Mouse (Mus musculus) forebrain, embryonic 10.5 days (tissue): ENCODE results near the gene Hpn. TPM values are rescaled to one million over a fixed set of nuclear protein-coding genes. Genes with fewer than 3 reads are reported as not detected.

Experiments
- DNase-seq: peaks from one replicate; pipeline ENCODE4 v3.0.0-alpha.2; 2017; ENCODE audit warnings: low spot score; ENCODE audit errors: extremely low spot score
- H3K27ac ChIP-seq: fragments of 300-500 bp; sonication (generic); 2 replicates; pipeline ENCODE4 v1.5.1; 2016; ENCODE audit warnings: mild to moderate bottlenecking
- H3K27me3 ChIP-seq: fragments of 300-500 bp; sonication (generic); 2 replicates; pipeline ENCODE4 v1.6.1; 2016; ENCODE audit warnings: mild to moderate bottlenecking; ENCODE audit not compliant: poor library complexity, severe bottlenecking
- H3K36me3 ChIP-seq: fragments of 300-500 bp; sonication (generic); replicated peaks from 2 replicates; pipeline ENCODE4 v1.6.1; 2016; ENCODE audit warnings: mild to moderate bottlenecking, moderate library complexity
- H3K4me1 ChIP-seq: fragments of 300-500 bp; sonication (generic); 2 replicates; pipeline ENCODE4 v1.6.1; 2016
- H3K4me3 ChIP-seq: fragments of 300-500 bp; sonication (generic); 2 replicates; pipeline ENCODE4 v1.5.1; 2016; ENCODE audit warnings: mild to moderate bottlenecking, moderate library complexity
- H3K9me3 ChIP-seq: fragments of 300-500 bp; sonication (generic); 2 replicates; pipeline ENCODE4 v1.6.1; 2016; ENCODE audit warnings: mild to moderate bottlenecking, moderate library complexity
- WGBS: fragments of 180-500 bp; shearing (Covaris S2); methylation state at CpG from one replicate; pipeline ENCODE4 v1.1.7; 2016; 5-methylcytosine and 5-hydroxymethylcytosine counted together
- polyA plus RNA-seq: library from polyadenylated mRNA; unstranded; fragments of >200 nt; fragmentation: Nextera tagmentation; extraction: Ambion mirVana; gene quantifications from 2 replicates; pipeline ENCODE4 v1.2.1, GENCODE M21; 2016

Gene Hpn
- polyA plus RNA-seq, 1 experiment from 2014 or later: 1.9 TPM

GRCm38 (mm10) chr7:31069491-31069890 lies 45.6 kb downstream of the Hpn start:
- Histone ChIP-seq H3K36me3 (no peaks in the 10 kb centered on the region), H3K4me3 (no peak overlapping the region), H3K9me3 (no peaks in the 10 kb centered on the region), H3K4me1 (peaks cover 12% of the 10 kb centered on the region; the same call in 1 of the 2 replicates), H3K27me3 (no peaks in the 10 kb centered on the region), H3K27ac (no peak overlapping the region)
- DNase-seq: no peak
- WGBS: 87% methylated on average over 14 of the region's 14 CpGs

GRCm38 (mm10) chr7:31067836-31068235 lies 47.3 kb downstream of the Hpn start:
- H3K36me3 ChIP-seq: no peaks in the 10 kb centered on the region
- H3K4me1 ChIP-seq: peaks cover 12% of the 10 kb centered on the region; the same call in 1 of the 2 replicates
- H3K27ac ChIP-seq: no peak overlapping the region
- H3K4me3 ChIP-seq: no peak overlapping the region
- H3K9me3 ChIP-seq: no peaks in the 10 kb centered on the region
- 56% methylated on average over 5 of the region's 5 CpGs for WGBS
- no peaks in the 10 kb centered on the region for H3K27me3 ChIP-seq
- DNase-seq: no peak

- Histone ChIP-seq H3K36me3 (no peaks in the 10 kb centered on the region), H3K9me3 (no peaks in the 10 kb centered on the region)
- 86% methylated on average over 12 of the region's 12 CpGs for WGBS
These were observed 52.0 kb downstream of the Hpn start for GRCm38 (mm10) chr7:31063074-31063560.

DNA sequence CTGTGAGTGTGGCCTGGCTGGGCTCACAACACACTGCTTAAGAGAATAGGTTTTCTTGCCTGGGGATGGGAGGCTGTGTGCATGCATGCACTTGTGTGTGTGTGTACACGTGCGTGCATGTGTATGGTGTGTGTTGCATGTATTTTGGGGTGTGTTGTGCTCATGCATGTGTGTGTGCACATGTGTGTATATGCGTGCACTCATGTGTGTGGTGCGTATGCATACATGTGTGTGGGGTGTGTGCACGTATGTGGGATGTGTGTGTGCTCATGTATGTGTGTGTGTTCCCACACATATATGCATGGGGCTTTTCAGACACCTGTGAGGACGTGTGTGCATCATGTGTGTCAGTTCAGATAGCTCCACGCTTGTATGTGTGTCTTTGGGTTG lies 54.5 kb downstream of the Hpn start:
- Histone ChIP-seq H3K27ac (no peak overlapping the region), H3K27me3 (peaks cover under 1% of the 10 kb centered on the region; the same call in 1 of the 2 replicates), H3K4me1 (peaks cover 16% of the 10 kb centered on the region), H3K9me3 (no peaks in the 10 kb centered on the region), H3K4me3 (no peak overlapping the region), H3K36me3 (no peaks in the 10 kb centered on the region)
- 86% methylated on average over 7 of the region's 7 CpGs for WGBS
- DNase-seq: no peak

More at GRCm38 (mm10) chr7:31063074-31063560, 52.0 kb downstream of the Hpn start:
- no peak overlapping the region for H3K27ac ChIP-seq
- no peaks in the 10 kb centered on the region for H3K27me3 ChIP-seq
- DNase-seq: no peak
- H3K4me1 ChIP-seq: peaks cover 20% of the 10 kb centered on the region
- H3K4me3 ChIP-seq: no peak overlapping the region

DNA sequence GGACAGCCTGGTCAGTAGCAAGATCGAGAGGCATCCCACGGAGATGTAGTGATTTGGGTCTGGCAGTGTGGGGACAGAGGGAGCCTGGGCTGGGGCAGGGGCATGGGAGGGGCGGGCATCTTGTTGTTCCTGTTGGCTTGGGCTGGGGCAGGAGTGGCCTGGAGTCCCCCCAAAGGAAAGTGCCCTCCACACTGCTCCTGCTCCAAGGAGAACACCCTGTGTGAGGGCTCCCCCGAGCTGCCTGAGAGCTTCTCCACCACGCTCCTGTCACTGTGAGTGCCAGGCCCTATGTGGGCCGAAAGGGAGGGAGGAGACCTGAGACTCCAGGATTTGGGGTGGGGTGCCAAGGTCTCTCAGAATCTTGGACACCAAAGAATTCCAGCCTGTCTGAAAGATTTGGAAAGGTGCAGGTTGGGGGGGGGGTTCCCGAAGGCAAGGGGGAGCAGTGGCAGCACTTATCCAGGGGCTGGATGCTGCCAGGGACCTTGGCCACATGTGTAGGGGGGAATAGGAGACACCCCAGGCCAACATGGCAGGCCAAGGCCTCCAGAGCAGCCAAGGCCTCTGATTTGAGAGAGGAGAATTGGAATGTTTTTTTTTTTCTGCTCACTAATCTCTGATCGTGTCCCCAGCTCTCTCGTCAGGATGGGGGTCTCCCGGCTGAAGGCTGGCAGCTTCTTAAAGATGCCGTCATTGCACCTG lies 55.0 kb downstream of the Hpn start:
- H3K4me3 ChIP-seq: no peak overlapping the region
- H3K4me1 ChIP-seq: peaks cover 22% of the 10 kb centered on the region
- peaks cover 6% of the 10 kb centered on the region for H3K27me3 ChIP-seq
- no peaks in the 10 kb centered on the region for H3K9me3 ChIP-seq
- no peaks in the 10 kb centered on the region for H3K36me3 ChIP-seq
- no peak for DNase-seq
- 67% methylated on average over 11 of the region's 11 CpGs for WGBS
- peak overlapping the region; percentile 57 for H3K27ac ChIP-seq

- no peaks in the 10 kb centered on the region for H3K9me3 ChIP-seq
- peak; percentile 81 for DNase-seq
- peak within 1 kb of the TSS; percentile 57 for H3K27ac ChIP-seq
- WGBS: 8% methylated on average over 2 of the region's 2 CpGs
- no peaks in the 10 kb centered on the region for H3K36me3 ChIP-seq
- H3K4me1 ChIP-seq: peaks cover 32% of the 10 kb centered on the region
- no peak within 1 kb of the TSS for H3K4me3 ChIP-seq
- peaks cover 16% of the 10 kb centered on the region for H3K27me3 ChIP-seq
These were observed 56.0 kb downstream of the Hpn start, which contains the start of gene Lgi4 for GRCm38 (mm10) chr7:31059108-31059507. Lgi4 (plus strand) TSS chr7:31059342.

DNA sequence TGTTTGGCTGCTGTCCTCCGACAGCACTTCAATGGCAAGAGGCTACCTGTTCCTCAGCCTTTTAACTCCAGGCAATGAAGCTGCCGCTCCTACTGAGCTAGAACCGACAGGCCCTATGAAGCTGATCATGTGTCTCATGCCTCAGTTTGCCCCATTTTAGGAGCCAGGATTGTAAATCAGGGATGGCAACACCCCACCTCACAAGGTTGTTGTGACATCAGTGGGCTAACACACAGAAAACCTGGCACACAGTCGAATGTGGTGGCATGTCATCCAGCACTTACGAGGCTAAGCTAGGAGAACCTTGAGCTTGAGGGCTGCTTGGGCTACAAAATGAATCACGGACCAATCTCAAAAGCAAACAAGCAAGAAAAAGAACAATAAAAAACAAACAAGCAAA lies 56.9 kb downstream of the Hpn start:
- H3K27me3 ChIP-seq: peaks cover 25% of the 10 kb centered on the region
- H3K9me3 ChIP-seq: no peaks in the 10 kb centered on the region
- no peak overlapping the region for H3K4me3 ChIP-seq
- no peak overlapping the region for H3K27ac ChIP-seq
- 87% methylated on average over 6 of the region's 6 CpGs for WGBS
- peaks cover 40% of the 10 kb centered on the region for H3K4me1 ChIP-seq
- no peaks in the 10 kb centered on the region for H3K36me3 ChIP-seq
- DNase-seq: no peak

DNA sequence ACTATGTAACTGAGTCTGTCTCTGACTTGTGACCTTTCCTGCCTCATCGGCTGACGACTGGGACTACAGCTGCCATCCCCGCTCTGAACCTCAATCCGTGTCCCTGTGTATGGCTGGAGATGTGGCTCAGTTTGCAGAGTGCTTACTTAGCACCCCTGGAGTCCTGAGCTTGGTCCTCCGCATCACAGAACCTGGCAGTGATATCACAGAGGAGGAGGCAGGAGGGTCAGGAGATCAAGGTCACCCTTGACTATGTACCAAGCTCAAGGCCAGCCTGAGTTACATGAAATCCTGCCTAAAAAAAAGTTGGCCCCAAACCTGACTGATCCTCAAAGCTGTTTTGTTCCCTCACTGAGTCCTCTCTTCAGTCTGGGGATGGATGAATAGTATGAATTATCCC lies 57.4 kb downstream of the Hpn start:
- WGBS: 80% methylated on average over 5 of the region's 5 CpGs
- H3K27me3 ChIP-seq: peaks cover 29% of the 10 kb centered on the region
- H3K9me3 ChIP-seq: no peaks in the 10 kb centered on the region
- no peaks in the 10 kb centered on the region for H3K36me3 ChIP-seq
- DNase-seq: no peak
- no peak overlapping the region for H3K4me3 ChIP-seq
- no peak overlapping the region for H3K27ac ChIP-seq
- H3K4me1 ChIP-seq: peaks cover 45% of the 10 kb centered on the region

GRCm38 (mm10) chr7:31057071-31057470 lies 58.0 kb downstream of the Hpn start, which contains the start of gene Fxyd1:
Fxyd1 (minus strand) TSS chr7:31057199.
- Histone ChIP-seq H3K4me1 (peaks cover 51% of the 10 kb centered on the region), H3K4me3 (no peak within 1 kb of the TSS), H3K36me3 (no peaks in the 10 kb centered on the region), H3K9me3 (no peaks in the 10 kb centered on the region), H3K27ac (no peak within 1 kb of the TSS), H3K27me3 (peaks cover 36% of the 10 kb centered on the region)
- no peak for DNase-seq
- 78% methylated on average over 2 of the region's 2 CpGs for WGBS

DNA sequence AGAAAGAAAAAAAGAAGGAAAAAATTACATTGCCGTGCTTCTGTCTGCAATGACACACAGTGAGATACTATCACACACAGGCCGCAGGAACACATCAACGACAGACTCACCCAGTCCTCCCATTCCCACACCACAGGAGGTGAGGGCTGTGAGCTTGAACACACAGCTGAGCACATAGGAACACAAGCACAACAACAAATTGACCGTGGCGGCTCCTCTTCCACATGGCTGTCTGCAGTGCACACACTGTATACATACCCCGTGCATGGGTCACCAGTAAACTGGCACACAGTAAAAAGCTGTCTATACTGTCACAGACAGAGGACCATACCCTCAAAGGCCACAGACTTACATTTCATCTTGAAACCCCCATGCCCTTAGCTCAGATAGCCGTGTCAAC lies 58.6 kb downstream of the Hpn start:
- Histone ChIP-seq H3K27me3 (peaks cover 42% of the 10 kb centered on the region), H3K4me1 (peaks cover 58% of the 10 kb centered on the region), H3K4me3 (no peak overlapping the region), H3K9me3 (no peaks in the 10 kb centered on the region), H3K36me3 (no peaks in the 10 kb centered on the region), H3K27ac (no peak overlapping the region)
- 87% methylated on average over 7 of the region's 7 CpGs for WGBS
- DNase-seq: no peak

DNA sequence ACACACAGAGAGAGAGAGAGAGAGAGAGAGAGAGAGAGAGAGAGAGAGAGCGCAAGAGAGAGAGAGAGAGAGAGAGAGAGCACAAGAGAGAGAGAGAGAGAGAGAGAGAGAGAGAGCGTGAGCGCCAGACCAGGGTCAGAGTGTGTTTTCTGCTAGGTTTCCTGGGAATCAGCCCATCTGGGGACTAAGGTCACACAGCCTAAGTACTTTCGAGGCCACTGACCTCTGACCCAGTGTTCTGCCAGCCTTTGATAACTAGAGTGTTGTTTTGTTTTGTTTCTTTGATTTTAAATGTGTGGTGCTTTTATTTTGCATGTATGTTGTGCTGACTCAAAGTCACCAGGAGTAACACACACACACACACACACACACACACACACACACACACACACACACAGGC lies 59.2 kb downstream of the Hpn start:
- Histone ChIP-seq H3K27me3 (peaks cover 48% of the 10 kb centered on the region), H3K9me3 (no peaks in the 10 kb centered on the region), H3K36me3 (no peaks in the 10 kb centered on the region), H3K27ac (peak overlapping the region; percentile 68; the same call in 1 of the 2 replicates), H3K4me1 (peaks cover 63% of the 10 kb centered on the region), H3K4me3 (no peak overlapping the region)
- no peak for DNase-seq
- 42% methylated on average over 3 of the region's 4 CpGs for WGBS

- Histone ChIP-seq H3K27ac (peak overlapping the region; percentile 68; the same call in 1 of the 2 replicates), H3K4me1 (peaks cover 68% of the 10 kb centered on the region), H3K27me3 (peaks cover 53% of the 10 kb centered on the region), H3K9me3 (no peaks in the 10 kb centered on the region), H3K4me3 (peak overlapping the region; percentile 18), H3K36me3 (no peaks in the 10 kb centered on the region)
- 5% methylated on average over 10 of the region's 10 CpGs for WGBS
- DNase-seq: no peak
These were observed 59.7 kb downstream of the Hpn start for GRCm38 (mm10) chr7:31055354-31055824.

GRCm38 (mm10) chr7:31054661-31055320 lies 60.3 kb downstream of the Hpn start:
- H3K4me1 ChIP-seq: peaks cover 69% of the 10 kb centered on the region
- no peak for DNase-seq
- peak overlapping the region; percentile 18 for H3K4me3 ChIP-seq
- no peaks in the 10 kb centered on the region for H3K36me3 ChIP-seq
- no peaks in the 10 kb centered on the region for H3K9me3 ChIP-seq
- H3K27me3 ChIP-seq: peaks cover 59% of the 10 kb centered on the region
- H3K27ac ChIP-seq: peak overlapping the region; percentile 68; the same call in 1 of the 2 replicates
- WGBS: 48% methylated on average over 11 of the region's 11 CpGs
